ENCODE assay signal across 9 mouse cellular contexts in genomic region chr10:117094504-117095329, GRCm38 (mm10). TPM values are rescaled to one million over a fixed set of nuclear protein-coding genes. Genes with fewer than 3 reads are reported as not detected.
DNase-seq lines count a peak whose midpoint lies in the region; ATAC-seq lines count a peak whose summit lies in the region.
"Had no signal": no experiment of that assay in that cellular context is flagged by ENCODE, and none has a peak within 500 bp of the region (broad histone marks: within the 10 kb centered on the region; RNA-seq: fewer than 3 reads in every experiment).

No protein-coding gene starts in this region.

- no peaks in the 10 kb centered on the region for H3K27me3 ChIP-seq in kidney, embryonic 16.5 days (ENCODE audit: insufficient read depth, low read length)
- H3K27me3 ChIP-seq in stomach, embryonic 15.5 days (replicated peaks) = no peaks in the 10 kb centered on the region

- H3K36me3 ChIP-seq in kidney, embryonic 16.5 days (ENCODE audit: insufficient read depth, low read length) = no peaks in the 10 kb centered on the region; the same call in 1 of the 2 replicates
- H3K36me3 ChIP-seq in stomach, embryonic 15.5 days = no peaks in the 10 kb centered on the region; the same call in 1 of the 2 replicates

- H3K4me1 ChIP-seq in kidney, embryonic 16.5 days (ENCODE audit: insufficient read depth, low read length) = peaks cover 12% of the 10 kb centered on the region
- H3K4me1 ChIP-seq in stomach, embryonic 15.5 days = 0 out of 2 replicates have a peak, but pooled peaks cover 5% of the 10 kb centered on the region

- intact Hi-C loops in gastrocnemius, postnatal 36 days (cut with DNase I) = no loop called here

- WGBS in kidney, embryonic 16.5 days = 46% methylated on average over 15 of the region's 15 CpGs
- WGBS in stomach, embryonic 15.5 days = 39% methylated on average over 15 of the region's 15 CpGs

- peak overlapping the region; percentile 39; the same call in 1 of the 2 replicates for H3K27ac ChIP-seq in kidney, embryonic 16.5 days (ENCODE audit: low read length)
- no peak overlapping the region for H3K27ac ChIP-seq in stomach, embryonic 15.5 days

- no peak overlapping the region for H3K4me3 ChIP-seq in kidney, embryonic 16.5 days (ENCODE audit: low read length)
- no peak overlapping the region for H3K4me3 ChIP-seq in stomach, embryonic 15.5 days (replicated peaks)

- ATAC-seq in kidney, embryonic 16.5 days (ENCODE audit: low FRiP score, low TSS enrichment) = peak; percentile 67; the same call in 1 of the 2 replicates
- peak; percentile 63; the same call in 1 of the 2 replicates for ATAC-seq in stomach, embryonic 15.5 days (ENCODE audit: insufficient read depth, low FRiP score, low read depth)

- H3K9me3 ChIP-seq in kidney, embryonic 16.5 days (ENCODE audit: low read length) = no peaks in the 10 kb centered on the region
- no peaks in the 10 kb centered on the region for H3K9me3 ChIP-seq in stomach, embryonic 15.5 days

- no peak overlapping the region for H3K9ac ChIP-seq in kidney, embryonic 16.5 days (replicated peaks; ENCODE audit: low read length)
- no peak overlapping the region for H3K9ac ChIP-seq in stomach, embryonic 15.5 days

- no peak overlapping the region for H3K4me2 ChIP-seq in kidney, embryonic 16.5 days (replicated peaks; ENCODE audit: low read depth, low read length)
- H3K4me2 ChIP-seq in stomach, embryonic 15.5 days = no peak overlapping the region

- DNase-seq in gastrocnemius, adult 18-20 months (ENCODE audit: low spot score) = peak; percentile 36
- no peak for DNase-seq in gastrocnemius, postnatal 36 days
- peak; percentile 46 for DNase-seq in embryo, embryonic 11.5 days (ENCODE audit: low read depth, low spot score)
- peak; percentile 26 to 29 for DNase-seq in heart, adult 9 months (ENCODE audit: low spot score in 2 of 2)
- peak; percentile 79 for DNase-seq in lung, postnatal 10 days
- DNase-seq in adrenal gland, adult 8-10 months = no peak

RNA-seq across cellular contexts. Expression of gene Cct2, which starts 31.1 kb away (rescaled TPM):
- 100 to 1,000 TPM; 110 to 112 TPM for total RNA-seq in gastrocnemius, adult 18-20 months (2021)
- 100 to 1,000 TPM in 1 of 2 experiments, 10 to 100 TPM in 1; 93.1 to 119 TPM for total RNA-seq in gastrocnemius, postnatal 36 days (2021)
- polyA plus RNA-seq in kidney, embryonic 16.5 days (2015; fragmentation: Nextera tagmentation; extraction: Ambion mirVana) = 266 and 271 TPM in 2 replicates
- 227 and 229 TPM in 2 replicates for polyA plus RNA-seq in stomach, embryonic 15.5 days (2015; fragmentation: Nextera tagmentation; extraction: Ambion mirVana)
- 100 to 1,000 TPM; 184 to 239 (median 209) TPM for total RNA-seq in adrenal gland, adult 8-10 months (2022)

RNA-seq across cellular contexts. Expression of gene Lrrc10, which starts 49.6 kb away (rescaled TPM):
- total RNA-seq in gastrocnemius, adult 18-20 months (2021) = under 1 TPM in 1 of 2 experiments, not detected in 1; 0.37 TPM
- total RNA-seq in gastrocnemius, postnatal 36 days (2021) = under 1 TPM in 1 of 2 experiments, not detected in 1; 0.17 TPM
- not detected in 2 replicates for polyA plus RNA-seq in kidney, embryonic 16.5 days (2015; fragmentation: Nextera tagmentation; extraction: Ambion mirVana)
- polyA plus RNA-seq in stomach, embryonic 15.5 days (2015; fragmentation: Nextera tagmentation; extraction: Ambion mirVana) = not detected in 2 replicates
- total RNA-seq in adrenal gland, adult 8-10 months (2022) = not detected
- total RNA-seq: left cerebral cortex, postnatal 25 days had no signal

RNA-seq across cellular contexts. Expression of gene Frs2, which starts 53.6 kb away (rescaled TPM):
- total RNA-seq in gastrocnemius, adult 18-20 months (2021) = 1 to 10 TPM; 9.1 to 9.2 TPM
- total RNA-seq in gastrocnemius, postnatal 36 days (2021) = 1 to 10 TPM; 7.6 to 8.9 TPM
- polyA plus RNA-seq in kidney, embryonic 16.5 days (2015; fragmentation: Nextera tagmentation; extraction: Ambion mirVana) = 18.0 and 19.7 TPM in 2 replicates
- 18.4 and 18.8 TPM in 2 replicates for polyA plus RNA-seq in stomach, embryonic 15.5 days (2015; fragmentation: Nextera tagmentation; extraction: Ambion mirVana)
- total RNA-seq in adrenal gland, adult 8-10 months (2022) = 10 to 100 TPM; 26.8 to 34.1 (median 29.6) TPM

Comparison
In these comparisons a context has a peak if more than half of its experiments do, and no peak if none do; other contexts are left out.
1. DNase-seq: peak in gastrocnemius, adult 18-20 months (single experiment), embryo, embryonic 11.5 days (single experiment), heart, adult 9 months (2 of 2) and lung, postnatal 10 days (single experiment); none in gastrocnemius, postnatal 36 days (0 of 2) and adrenal gland, adult 8-10 months (single experiment).